Mouse (Mus musculus) embryonic facial prominence, embryonic 10.5 days (tissue): ENCODE data around the gene Timm50. TPM values are rescaled to one million over a fixed set of nuclear protein-coding genes. Genes with fewer than 3 reads are reported as not detected.

ENCODE experiments used
- polyA plus RNA-seq: library from polyadenylated mRNA; unstranded; fragments of >200 nt; fragmentation: Nextera tagmentation; extraction: Ambion mirVana; gene quantifications from 2 replicates; pipeline ENCODE4 v1.2.1, GENCODE M21; 2016

The Timm50 gene
- polyA plus RNA-seq, 1 experiment from 2014 or later, result 215 TPM

Other genes starting within 250 kb of the Timm50 start
- 0.30 and 0.88 TPM in 2 replicates for gene Fcgbp, start 240.8 kb downstream of the Timm50 start, polyA plus RNA-seq
- 0.03 and 0.06 TPM in 2 replicates for gene 9530053A07Rik, start 182.6 kb downstream of the Timm50 start, polyA plus RNA-seq
- 171 and 181 TPM in 2 replicates for gene Fbl, start 142.4 kb downstream of the Timm50 start, polyA plus RNA-seq
- 16.6 TPM in 2 replicates for gene Dyrk1b, start 132.6 kb downstream of the Timm50 start, polyA plus RNA-seq
- gene Eid2, start 44.2 kb downstream of the Timm50 start, polyA plus RNA-seq, result 2.0 and 2.7 TPM in 2 replicates
- 9.3 and 9.7 TPM in 2 replicates for gene Eid2b, start 34.3 kb downstream of the Timm50 start, polyA plus RNA-seq
- gene Selenov, start 20.9 kb downstream of the Timm50 start, polyA plus RNA-seq, result 0.18 and 0.49 TPM in 2 replicates
- gene Dll3, start 9.8 kb downstream of the Timm50 start, polyA plus RNA-seq, result 7.3 and 13.9 TPM in 2 replicates
- gene Supt5, start 26.7 kb upstream of the Timm50 start, polyA plus RNA-seq, result 122 and 124 TPM in 2 replicates
- 1,023 and 1,043 TPM in 2 replicates for gene Rps16, start 38.6 kb upstream of the Timm50 start, polyA plus RNA-seq
- gene Plekhg2, start 60.5 kb upstream of the Timm50 start, polyA plus RNA-seq, result 93.4 and 101 TPM in 2 replicates
- gene Zfp36, start 68.2 kb upstream of the Timm50 start, polyA plus RNA-seq, result 5.6 and 5.7 TPM in 2 replicates
- 61.9 and 62.6 TPM in 2 replicates for gene Med29, start 80.6 kb upstream of the Timm50 start, polyA plus RNA-seq
- 88.3 and 89.0 TPM in 2 replicates for gene Paf1, start 80.9 kb upstream of the Timm50 start, polyA plus RNA-seq
- 6.9 and 7.1 TPM in 2 replicates for gene Gmfg, start 125.4 kb upstream of the Timm50 start, polyA plus RNA-seq
- 4.9 TPM in 2 replicates for gene Lrfn1, start 139.9 kb upstream of the Timm50 start, polyA plus RNA-seq
- not detected in 2 replicates for gene Ifnl2, start 198.4 kb upstream of the Timm50 start, polyA plus RNA-seq
- gene Ifnl3, start 210.8 kb upstream of the Timm50 start, polyA plus RNA-seq, result not detected in 2 replicates
- gene Sycn, start 228.8 kb upstream of the Timm50 start, polyA plus RNA-seq, result not detected in 2 replicates
- gene Nccrp1, start 235.2 kb upstream of the Timm50 start, polyA plus RNA-seq, result 0.10 TPM in 1 of 2 replicates, not detected in the other